Mouse (Mus musculus): ENCODE measurements around the gene Pithd1. TPM values are rescaled to one million over a fixed set of nuclear protein-coding genes. Genes with fewer than 3 reads are reported as not detected.

Pithd1 gene
- polyA plus RNA-seq, 2 experiments = 50.2 to 52.6 TPM

GRCm38 (mm10) chr4:136004921-136005320 lies 17.9 kb upstream of the Pithd1 start:
- no peak for TF ChIP-seq POLR2A (IDR thresholded peaks at IDR 0.05; ENCODE audit: borderline replicate concordance, extremely low read depth, insufficient read depth, insufficient read length)
- H3K9me3 ChIP-seq (ENCODE audit: control insufficient read depth, low read length) = no peaks in the 10 kb centered on the region
- DNase-seq (ENCODE audit: low spot score) (no peak), ATAC-seq (ENCODE audit: low FRiP score, low read depth) (no peak)
- H3K27me3 ChIP-seq (ENCODE audit: control insufficient read depth, insufficient read depth, low read length) = no peaks in the 10 kb centered on the region
- H3K4me3 ChIP-seq (replicated peaks; ENCODE audit: low read length) = no peak overlapping the region
- H3K4me1 ChIP-seq (ENCODE audit: control insufficient read depth, insufficient read depth, low read length) = no peaks in the 10 kb centered on the region
- H3K9ac ChIP-seq (ENCODE audit: low read depth, low read length, severe bottlenecking) = no peak overlapping the region
- no peak overlapping the region for H3K27ac ChIP-seq (replicated peaks; ENCODE audit: low read depth, low read length)
- peaks cover 73% of the 10 kb centered on the region for H3K36me3 ChIP-seq (ENCODE audit: control insufficient read depth, insufficient read depth, low read length)
- 94% methylated on average over 2 of the region's 2 CpGs for WGBS
- no peak overlapping the region for H3K4me2 ChIP-seq (replicated peaks; ENCODE audit: low read depth, low read length, severe bottlenecking)

GRCm38 (mm10) chr4:136004107-136004675 lies 17.1 kb upstream of the Pithd1 start:
- DNase-seq (ENCODE audit: low spot score) (no peak), ATAC-seq (ENCODE audit: low FRiP score, low read depth) (no peak)
- H3K9ac ChIP-seq (ENCODE audit: low read depth, low read length, severe bottlenecking) = no peak overlapping the region
- H3K36me3 ChIP-seq (ENCODE audit: control insufficient read depth, insufficient read depth, low read length) = peaks cover 66% of the 10 kb centered on the region
- TF ChIP-seq POLR2A (IDR thresholded peaks at IDR 0.05; ENCODE audit: borderline replicate concordance, extremely low read depth, insufficient read depth, insufficient read length) = no peak
- H3K4me1 ChIP-seq (ENCODE audit: control insufficient read depth, insufficient read depth, low read length) = no peaks in the 10 kb centered on the region
- H3K4me2 ChIP-seq (replicated peaks; ENCODE audit: low read depth, low read length, severe bottlenecking) = no peak overlapping the region
- H3K9me3 ChIP-seq (ENCODE audit: control insufficient read depth, low read length) = no peaks in the 10 kb centered on the region
- H3K4me3 ChIP-seq (replicated peaks; ENCODE audit: low read length) = no peak overlapping the region
- H3K27me3 ChIP-seq (ENCODE audit: control insufficient read depth, insufficient read depth, low read length) = no peaks in the 10 kb centered on the region
- 89% methylated on average over 5 of the region's 5 CpGs for WGBS
- H3K27ac ChIP-seq (replicated peaks; ENCODE audit: low read depth, low read length) = no peak overlapping the region

- H3K9me3 ChIP-seq (ENCODE audit: control insufficient read depth, low read length) = peaks cover 6% of the 10 kb centered on the region; the same call in 1 of the 2 replicates
- WGBS = 81% methylated on average over 4 of the region's 4 CpGs
- H3K4me1 ChIP-seq (ENCODE audit: control insufficient read depth, insufficient read depth, low read length) = no peaks in the 10 kb centered on the region
- no peak for ATAC-seq (ENCODE audit: low FRiP score, low read depth)
- no peak overlapping the region for H3K27ac ChIP-seq (replicated peaks; ENCODE audit: low read depth, low read length)
- TF ChIP-seq POLR2A (IDR thresholded peaks at IDR 0.05; ENCODE audit: borderline replicate concordance, extremely low read depth, insufficient read depth, insufficient read length) = no peak
- H3K4me2 ChIP-seq (replicated peaks; ENCODE audit: low read depth, low read length, severe bottlenecking) = no peak overlapping the region
- no peak overlapping the region for H3K4me3 ChIP-seq (replicated peaks; ENCODE audit: low read length)
- DNase-seq (ENCODE audit: low spot score) = no peak
- no peaks in the 10 kb centered on the region for H3K36me3 ChIP-seq (ENCODE audit: control insufficient read depth, insufficient read depth, low read length)
- H3K9ac ChIP-seq (ENCODE audit: low read depth, low read length, severe bottlenecking) = no peak overlapping the region
- no peaks in the 10 kb centered on the region for H3K27me3 ChIP-seq (ENCODE audit: control insufficient read depth, insufficient read depth, low read length)
Observed at GRCm38 (mm10) chr4:135995118-135995517, 8.1 kb upstream of the Pithd1 start.

- Histone ChIP-seq H3K9me3 (ENCODE audit: control insufficient read depth, low read length) (peaks cover 6% of the 10 kb centered on the region; the same call in 1 of the 2 replicates), H3K4me1 (ENCODE audit: control insufficient read depth, insufficient read depth, low read length) (no peaks in the 10 kb centered on the region), H3K4me3 (replicated peaks; ENCODE audit: low read length) (no peak overlapping the region), H3K27me3 (ENCODE audit: control insufficient read depth, insufficient read depth, low read length) (no peaks in the 10 kb centered on the region), H3K9ac (ENCODE audit: low read depth, low read length, severe bottlenecking) (no peak overlapping the region), H3K4me2 (replicated peaks; ENCODE audit: low read depth, low read length, severe bottlenecking) (no peak overlapping the region), H3K36me3 (ENCODE audit: control insufficient read depth, insufficient read depth, low read length) (no peaks in the 10 kb centered on the region), H3K27ac (replicated peaks; ENCODE audit: low read depth, low read length) (no peak overlapping the region)
- ATAC-seq (ENCODE audit: low FRiP score, low read depth) = no peak
- no peak for DNase-seq (ENCODE audit: low spot score)
- TF ChIP-seq POLR2A (IDR thresholded peaks at IDR 0.05; ENCODE audit: borderline replicate concordance, extremely low read depth, insufficient read depth, insufficient read length) = no peak
- 90% methylated on average over 6 of the region's 6 CpGs for WGBS
Observed at GRCm38 (mm10) chr4:135993941-135994340, 6.9 kb upstream of the Pithd1 start.

DNA sequence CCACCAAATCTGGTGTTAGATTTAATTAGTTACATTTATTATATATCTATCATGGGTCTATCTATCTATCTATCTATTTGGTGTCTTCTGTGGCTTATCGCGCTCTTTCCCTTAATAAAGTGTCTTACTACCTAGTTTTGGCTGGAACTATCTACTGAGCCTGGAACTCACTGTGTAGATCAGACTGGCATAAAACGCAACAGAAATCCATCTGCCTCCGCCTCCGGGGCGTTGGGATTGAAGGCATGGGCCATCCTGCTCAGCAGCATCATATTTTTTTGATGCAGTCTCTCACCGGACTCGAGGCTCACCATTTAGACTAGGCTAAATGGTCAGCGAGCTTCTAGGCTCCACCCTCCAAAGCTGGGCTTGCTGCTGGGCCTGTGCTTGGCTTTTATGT lies 650 bp upstream of the Pithd1 start:
- 64% methylated on average over 9 of the region's 9 CpGs for WGBS
- Histone ChIP-seq H3K9me3 (ENCODE audit: control insufficient read depth, low read length) (no peaks in the 10 kb centered on the region), H3K9ac (ENCODE audit: low read depth, low read length, severe bottlenecking) (peak overlapping the region; percentile 90), H3K4me3 (replicated peaks; ENCODE audit: low read length) (peak overlapping the region; percentile 93), H3K36me3 (ENCODE audit: control insufficient read depth, insufficient read depth, low read length) (peaks cover 22% of the 10 kb centered on the region), H3K27me3 (ENCODE audit: control insufficient read depth, insufficient read depth, low read length) (no peaks in the 10 kb centered on the region), H3K4me1 (ENCODE audit: control insufficient read depth, insufficient read depth, low read length) (peaks cover 11% of the 10 kb centered on the region), H3K27ac (replicated peaks; ENCODE audit: low read depth, low read length) (peak overlapping the region; percentile 77), H3K4me2 (replicated peaks; ENCODE audit: low read depth, low read length, severe bottlenecking) (peak overlapping the region; percentile 79)
- ATAC-seq (ENCODE audit: low FRiP score, low read depth) (no peak), DNase-seq (ENCODE audit: low spot score) (no peak)
- TF ChIP-seq POLR2A (IDR thresholded peaks at IDR 0.05; ENCODE audit: borderline replicate concordance, extremely low read depth, insufficient read depth, insufficient read length) = no peak

All from limb, embryonic 14.5 days (tissue).